Mouse (Mus musculus): ENCODE measurements at regions not wholly inside any gene's neighbourhood (a gene's known extent, or its start where the extent isn't known, plus 50 kb on each side); places are given as distances from the start of the nearest gene placed in this dataset.

DNA sequence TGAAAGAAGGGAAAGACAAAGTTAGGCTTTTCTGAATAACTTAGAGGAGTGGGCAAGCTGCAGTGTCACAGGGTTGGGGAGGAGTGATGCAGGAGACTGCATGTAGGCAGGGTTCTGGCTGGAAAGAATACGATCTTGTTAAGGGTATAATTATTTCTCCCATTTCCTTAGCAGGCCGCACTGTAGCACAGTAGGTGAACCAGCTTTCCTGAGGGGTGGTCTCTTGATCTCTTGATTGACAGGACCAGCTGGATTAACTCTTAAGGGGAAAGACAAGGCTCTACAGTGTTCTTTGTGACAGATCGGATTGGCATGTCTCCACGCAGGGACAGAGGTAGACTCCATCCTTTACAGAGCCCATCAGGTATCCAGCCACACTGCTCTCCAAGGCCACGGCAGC is 54.5 kb upstream of the Meis1 start:
- peaks cover 17% of the 10 kb centered on the region for H3K4me1 ChIP-seq (replicated peaks)
- no peaks in the 10 kb centered on the region for H3K27me3 ChIP-seq (ENCODE audit: insufficient read depth, poor library complexity, severe bottlenecking)
- H3K36me3 ChIP-seq, result no peaks in the 10 kb centered on the region
- 39% methylated on average over 5 of the region's 5 CpGs for WGBS
- H3K9me3 ChIP-seq, result no peaks in the 10 kb centered on the region; the same call in 1 of the 2 replicates
- H3K4me3 ChIP-seq, result no peak overlapping the region
- no peak for DNase-seq (ENCODE audit: low spot score)
- H3K27ac ChIP-seq, result peak overlapping the region; percentile 74

DNA sequence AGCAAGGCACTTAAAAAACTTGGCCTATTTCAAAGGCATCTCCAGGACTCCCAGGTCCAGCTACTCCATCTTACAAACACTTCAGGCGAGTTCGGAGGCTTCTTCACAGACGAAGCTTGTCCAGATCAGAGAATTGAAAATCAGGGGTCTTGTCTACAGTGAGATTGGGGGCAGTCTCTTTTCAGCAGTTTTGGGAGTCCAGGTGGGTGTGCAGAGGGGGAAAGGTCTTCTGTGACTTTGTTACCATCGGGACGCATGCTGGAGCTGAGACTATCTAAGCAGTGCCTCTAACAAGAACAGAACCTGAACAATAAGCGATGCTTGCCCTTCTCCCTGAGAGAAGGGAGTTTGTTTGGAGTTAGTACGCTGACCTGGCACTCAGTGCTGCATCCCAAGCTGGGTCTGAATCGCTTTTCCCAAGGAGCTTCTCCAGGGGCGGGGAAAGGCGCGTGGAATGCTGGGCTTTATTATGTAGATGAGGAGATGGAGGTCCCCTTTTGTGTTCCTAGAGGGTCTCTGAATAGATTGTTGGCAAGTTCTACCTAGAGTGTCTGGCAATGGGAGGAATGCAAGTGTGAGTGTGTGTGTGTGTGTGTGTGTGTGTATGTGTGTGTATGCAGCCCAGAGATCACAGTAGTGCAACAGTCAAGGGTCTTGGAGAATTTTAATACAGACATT is 55.2 kb upstream of the Meis1 start:
- Histone ChIP-seq H3K27me3 (ENCODE audit: insufficient read depth, poor library complexity, severe bottlenecking) (no peaks in the 10 kb centered on the region), H3K4me3 (peak overlapping the region; percentile 9; the same call in 1 of the 2 replicates), H3K36me3 (no peaks in the 10 kb centered on the region), H3K27ac (peak overlapping the region; percentile 85), H3K9me3 (no peaks in the 10 kb centered on the region; the same call in 1 of the 2 replicates), H3K4me1 (replicated peaks) (peaks cover 17% of the 10 kb centered on the region)
- 25% methylated on average over 11 of the region's 11 CpGs for WGBS
- DNase-seq (ENCODE audit: low spot score), result peak; percentile 69

DNA sequence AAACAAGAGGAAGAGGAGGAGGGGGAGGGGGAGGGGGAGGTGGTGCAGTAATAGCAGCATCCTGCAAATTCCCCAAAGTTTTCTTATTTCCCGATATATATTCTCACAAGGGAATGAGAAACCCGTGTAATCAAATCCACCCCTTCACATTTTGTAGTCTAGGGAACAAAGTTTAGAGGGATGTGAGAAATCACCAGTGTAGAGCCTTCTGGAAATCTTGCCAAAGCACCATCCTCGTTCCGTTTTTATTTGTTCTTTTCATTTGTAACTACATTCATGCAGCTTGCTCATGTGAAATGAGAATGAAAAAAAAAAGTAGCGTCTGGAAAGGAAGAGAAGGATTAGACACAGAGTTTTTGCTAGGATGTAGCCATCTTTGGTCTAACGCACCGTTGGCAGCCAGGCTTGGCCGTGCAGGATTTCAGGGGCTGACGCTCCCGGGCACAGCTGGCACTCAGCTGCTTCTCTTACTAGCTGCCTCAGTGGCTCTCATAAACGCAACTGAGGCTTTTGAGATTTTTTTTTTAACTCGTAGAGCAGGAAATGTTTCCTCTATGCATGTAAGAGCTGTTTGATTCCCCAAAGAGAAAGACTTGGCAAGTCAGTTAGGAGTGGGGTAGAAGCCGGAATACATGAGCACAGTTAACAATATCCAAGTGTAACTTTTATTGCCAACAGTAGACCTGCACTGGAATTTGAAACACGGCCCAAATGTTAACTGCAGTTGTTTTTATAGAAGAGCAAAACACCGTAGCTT is 72.5 kb upstream of the Meis1 start:
- Histone ChIP-seq H3K27me3 (ENCODE audit: insufficient read depth, poor library complexity, severe bottlenecking) (peaks cover 10% of the 10 kb centered on the region; the same call in 1 of the 2 replicates), H3K4me3 (no peak overlapping the region), H3K36me3 (no peaks in the 10 kb centered on the region), H3K9me3 (no peaks in the 10 kb centered on the region), H3K27ac (no peak overlapping the region), H3K4me1 (replicated peaks) (peaks cover 8% of the 10 kb centered on the region; the same call in 1 of the 2 replicates)
- DNase-seq (ENCODE audit: low spot score), result no peak
- 89% methylated on average over 15 of the region's 15 CpGs for WGBS

DNA sequence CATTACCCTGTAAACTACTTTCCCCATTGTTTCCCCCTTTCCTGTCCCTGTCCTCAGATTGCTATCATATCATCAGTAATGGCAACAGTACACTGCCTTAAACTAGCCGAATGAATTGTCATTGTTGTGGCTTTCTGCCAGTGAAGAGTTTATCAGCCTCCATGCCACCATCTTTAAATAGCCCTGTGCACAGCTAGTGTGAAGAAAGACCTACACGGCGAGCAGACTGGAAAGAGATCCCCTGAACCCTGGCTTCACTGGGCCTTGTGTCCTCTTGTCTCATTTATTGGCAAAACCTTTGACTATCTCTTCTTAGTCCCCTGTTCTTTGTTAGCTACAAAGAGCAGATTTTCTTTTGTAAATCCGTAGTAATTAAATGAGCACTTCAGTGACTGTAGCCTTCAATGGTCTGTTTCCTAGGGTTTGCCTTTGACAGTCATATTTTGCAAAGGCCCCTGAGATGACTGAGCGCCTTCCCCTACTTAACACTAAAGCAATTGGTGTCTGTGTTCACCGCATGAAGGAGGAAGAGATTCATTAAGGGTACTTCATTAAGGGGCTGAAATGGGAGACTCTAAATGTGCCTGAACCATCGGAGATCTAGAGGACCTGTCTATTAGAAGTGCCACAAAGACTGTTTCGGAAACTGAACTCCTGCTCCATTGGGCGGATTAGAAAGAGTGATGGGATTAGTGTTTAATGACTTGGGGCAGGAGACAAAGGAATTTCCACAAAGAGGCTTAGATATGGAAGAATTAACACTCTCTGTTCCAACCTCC is 74.4 kb upstream of the Meis1 start:
- H3K4me1 ChIP-seq (replicated peaks), result peaks cover 8% of the 10 kb centered on the region; the same call in 1 of the 2 replicates
- no peak overlapping the region for H3K4me3 ChIP-seq
- WGBS, result 65% methylated on average over 9 of the region's 9 CpGs
- no peaks in the 10 kb centered on the region for H3K9me3 ChIP-seq
- no peak for DNase-seq (ENCODE audit: low spot score)
- H3K36me3 ChIP-seq, result no peaks in the 10 kb centered on the region
- no peak overlapping the region for H3K27ac ChIP-seq
- peaks cover 15% of the 10 kb centered on the region; the same call in 1 of the 2 replicates for H3K27me3 ChIP-seq (ENCODE audit: insufficient read depth, poor library complexity, severe bottlenecking)

DNA sequence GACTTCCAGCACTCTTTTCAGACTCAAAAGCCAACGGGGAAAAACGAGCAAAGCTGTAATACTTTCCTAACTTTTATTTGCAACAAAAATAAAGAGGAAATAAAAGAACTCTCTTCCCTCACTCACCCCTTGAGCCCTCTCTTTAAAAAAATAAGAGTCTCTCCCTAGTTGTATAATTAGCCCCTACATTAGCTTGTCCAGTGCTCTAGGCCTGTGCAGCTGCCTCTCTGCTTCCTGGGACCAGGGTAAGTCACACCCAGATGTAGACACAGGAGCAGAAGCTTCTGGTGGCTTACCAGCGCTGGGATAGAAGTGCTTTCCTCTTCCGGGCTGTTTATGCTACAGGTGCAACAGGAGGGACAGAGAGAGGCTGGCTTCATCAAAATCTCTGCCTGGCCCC is 75.0 kb upstream of the Meis1 start:
- peaks cover 15% of the 10 kb centered on the region; the same call in 1 of the 2 replicates for H3K27me3 ChIP-seq (ENCODE audit: insufficient read depth, poor library complexity, severe bottlenecking)
- no peaks in the 10 kb centered on the region for H3K9me3 ChIP-seq
- DNase-seq (ENCODE audit: low spot score), result no peak
- WGBS, result 66% methylated on average over 4 of the region's 4 CpGs
- no peak overlapping the region for H3K4me3 ChIP-seq
- peaks cover 8% of the 10 kb centered on the region; the same call in 1 of the 2 replicates for H3K4me1 ChIP-seq (replicated peaks)
- H3K27ac ChIP-seq, result peak overlapping the region; percentile 50; the same call in 1 of the 2 replicates
- H3K36me3 ChIP-seq, result no peaks in the 10 kb centered on the region

DNA sequence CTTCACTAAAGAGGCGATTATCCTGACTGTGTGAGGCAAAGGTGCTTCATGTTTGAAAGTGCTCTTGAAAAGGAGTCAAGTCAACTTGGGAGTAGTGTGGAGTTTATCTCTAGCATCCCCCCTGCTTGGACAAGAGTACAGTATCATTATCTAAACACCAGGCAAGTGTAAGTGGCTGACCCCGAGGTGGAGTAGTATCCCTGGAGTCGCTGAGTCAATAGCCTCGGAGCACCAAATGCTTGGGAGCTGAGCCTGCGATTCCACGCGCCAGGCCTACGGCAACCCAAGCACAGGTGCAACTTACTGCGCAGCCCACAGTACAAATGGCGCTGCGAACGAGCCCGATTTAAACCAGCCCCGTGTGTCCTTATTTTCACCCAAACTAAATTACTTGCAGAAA is 75.4 kb upstream of the Meis1 start:
- WGBS, result 85% methylated on average over 14 of the region's 14 CpGs
- H3K27ac ChIP-seq, result peak overlapping the region; percentile 50; the same call in 1 of the 2 replicates
- no peak for DNase-seq (ENCODE audit: low spot score)
- H3K27me3 ChIP-seq (ENCODE audit: insufficient read depth, poor library complexity, severe bottlenecking), result peaks cover 15% of the 10 kb centered on the region; the same call in 1 of the 2 replicates
- peaks cover 8% of the 10 kb centered on the region; the same call in 1 of the 2 replicates for H3K4me1 ChIP-seq (replicated peaks)
- H3K9me3 ChIP-seq, result no peaks in the 10 kb centered on the region
- H3K36me3 ChIP-seq, result no peaks in the 10 kb centered on the region
- no peak overlapping the region for H3K4me3 ChIP-seq

DNA sequence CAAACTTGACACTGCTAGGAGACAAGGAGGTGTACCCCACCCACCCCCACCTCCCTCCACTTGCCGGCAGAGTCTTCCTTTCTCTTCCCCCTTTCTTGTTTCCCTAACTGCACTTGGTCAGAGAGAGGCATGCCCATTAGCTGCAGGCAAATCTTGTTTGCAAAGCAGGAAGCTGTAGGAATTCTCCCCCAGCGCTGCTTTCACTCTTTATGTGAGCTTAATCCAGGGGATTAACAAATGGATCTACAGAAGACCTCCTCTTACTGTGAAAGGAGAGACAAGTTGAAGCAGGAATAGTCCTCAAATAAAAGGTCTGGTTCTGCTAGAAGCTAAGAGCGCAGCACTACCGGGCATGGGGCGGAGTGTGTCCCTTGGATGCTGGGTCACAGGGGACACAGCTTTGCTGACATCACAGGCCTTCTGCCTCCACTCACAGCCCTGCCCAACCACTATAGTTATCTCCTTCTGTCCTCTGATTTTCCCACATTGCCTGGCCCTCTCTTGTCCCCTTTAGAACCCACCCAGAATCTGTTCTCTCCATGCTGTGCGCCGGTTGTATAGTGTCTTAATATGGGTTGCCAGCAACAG is 84.3 kb upstream of the Meis1 start:
- peak overlapping the region; percentile 53; the same call in 1 of the 2 replicates for H3K27ac ChIP-seq
- H3K36me3 ChIP-seq, result no peaks in the 10 kb centered on the region
- peaks cover 8% of the 10 kb centered on the region; the same call in 1 of the 2 replicates for H3K4me1 ChIP-seq (replicated peaks)
- WGBS, result 46% methylated on average over 7 of the region's 7 CpGs
- no peaks in the 10 kb centered on the region for H3K9me3 ChIP-seq
- H3K4me3 ChIP-seq, result no peak overlapping the region
- 0 out of 2 replicates have a peak, but pooled peaks cover 9% of the 10 kb centered on the region for H3K27me3 ChIP-seq (ENCODE audit: insufficient read depth, poor library complexity, severe bottlenecking)
- DNase-seq (ENCODE audit: low spot score), result no peak

DNA sequence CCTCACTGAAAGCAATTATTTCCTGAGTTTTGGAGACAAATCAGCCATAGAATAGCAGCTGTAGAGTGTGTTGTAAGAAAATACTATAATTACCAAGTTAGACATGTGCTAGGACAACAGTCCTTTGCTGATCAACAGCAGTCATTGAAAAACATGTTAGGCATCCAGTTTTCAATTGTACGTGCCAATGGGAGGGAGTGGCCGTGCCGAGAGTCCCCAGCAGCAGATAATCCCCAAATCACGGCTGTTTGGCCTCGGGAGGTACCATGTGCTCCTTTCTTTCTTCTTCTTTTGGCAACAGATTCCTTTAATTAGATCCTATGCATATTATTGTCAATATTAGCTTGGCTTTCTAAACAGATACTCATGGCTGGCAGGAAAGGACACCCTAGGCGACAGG is 88.4 kb upstream of the Meis1 start:
- Histone ChIP-seq H3K27ac (no peak overlapping the region), H3K9me3 (no peaks in the 10 kb centered on the region), H3K36me3 (no peaks in the 10 kb centered on the region), H3K27me3 (ENCODE audit: insufficient read depth, poor library complexity, severe bottlenecking) (0 out of 2 replicates have a peak, but pooled peaks cover 7% of the 10 kb centered on the region), H3K4me1 (replicated peaks) (peaks cover 17% of the 10 kb centered on the region; the same call in 1 of the 2 replicates), H3K4me3 (no peak overlapping the region)
- DNase-seq (ENCODE audit: low spot score), result no peak
- WGBS, result 77% methylated on average over 6 of the region's 6 CpGs

DNA sequence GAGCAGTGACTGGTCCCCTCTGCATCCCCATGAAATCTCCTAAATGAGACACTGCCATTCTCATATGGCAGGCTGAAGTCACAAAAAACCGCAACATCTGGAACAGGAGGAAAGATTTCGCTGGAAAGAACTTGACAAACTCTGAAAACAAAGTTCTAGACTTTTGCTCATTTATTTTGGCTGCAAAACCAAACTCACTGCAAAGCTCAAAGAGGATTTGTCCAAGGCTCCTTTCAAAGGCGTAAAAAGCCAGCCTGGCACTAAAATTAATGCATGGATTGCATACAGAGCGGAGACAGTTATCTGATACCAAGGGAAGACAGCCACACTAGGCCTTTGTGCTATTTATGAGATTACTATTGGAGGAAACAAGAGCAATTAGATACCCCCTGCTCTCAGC is 90.3 kb upstream of the Meis1 start:
- no peaks in the 10 kb centered on the region for H3K9me3 ChIP-seq
- WGBS, result 71% methylated on average over 4 of the region's 4 CpGs
- H3K36me3 ChIP-seq, result no peaks in the 10 kb centered on the region
- H3K4me1 ChIP-seq (replicated peaks), result peaks cover 9% of the 10 kb centered on the region; the same call in 1 of the 2 replicates
- DNase-seq (ENCODE audit: low spot score), result no peak
- H3K27ac ChIP-seq, result no peak overlapping the region
- H3K4me3 ChIP-seq, result no peak overlapping the region
- H3K27me3 ChIP-seq (ENCODE audit: insufficient read depth, poor library complexity, severe bottlenecking), result no peaks in the 10 kb centered on the region

DNA sequence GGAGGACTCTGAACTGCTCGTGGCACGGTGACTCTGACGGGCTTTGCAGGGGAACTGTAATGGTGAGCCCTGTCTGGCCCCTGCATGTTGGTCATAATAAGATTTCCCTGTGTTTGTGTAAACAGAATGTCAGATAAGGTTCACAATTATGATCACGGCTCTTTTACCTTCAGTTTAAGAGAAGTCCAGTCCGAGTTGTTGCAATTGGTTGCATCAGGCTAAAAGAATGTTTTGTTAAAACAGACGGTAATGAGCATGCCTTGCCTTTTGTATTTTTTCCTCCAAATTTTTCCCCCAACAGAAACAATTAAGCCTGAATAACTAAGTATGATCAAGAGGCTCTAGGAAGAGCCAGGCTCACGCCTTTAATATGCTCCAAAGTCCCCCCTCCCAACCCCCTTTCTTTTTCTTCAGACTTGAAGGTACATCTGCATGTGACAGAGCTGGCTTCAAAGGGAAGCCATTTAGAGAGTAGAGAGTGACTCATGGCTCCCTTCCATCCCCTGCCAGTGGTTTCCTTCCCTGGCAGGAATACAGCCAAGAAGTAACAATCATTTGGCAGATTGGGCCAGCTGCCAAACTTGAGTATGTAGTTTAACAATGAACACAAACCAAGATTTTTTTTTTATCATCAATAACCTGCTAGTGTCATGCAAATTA is 93.3 kb upstream of the Meis1 start:
- H3K9me3 ChIP-seq, result no peaks in the 10 kb centered on the region
- DNase-seq (ENCODE audit: low spot score), result no peak
- peaks cover 12% of the 10 kb centered on the region; the same call in 1 of the 2 replicates for H3K4me1 ChIP-seq (replicated peaks)
- H3K27me3 ChIP-seq (ENCODE audit: insufficient read depth, poor library complexity, severe bottlenecking), result no peaks in the 10 kb centered on the region
- H3K36me3 ChIP-seq, result no peaks in the 10 kb centered on the region
- no peak overlapping the region for H3K27ac ChIP-seq
- no peak overlapping the region for H3K4me3 ChIP-seq
- WGBS, result 65% methylated on average over 7 of the region's 7 CpGs

DNA sequence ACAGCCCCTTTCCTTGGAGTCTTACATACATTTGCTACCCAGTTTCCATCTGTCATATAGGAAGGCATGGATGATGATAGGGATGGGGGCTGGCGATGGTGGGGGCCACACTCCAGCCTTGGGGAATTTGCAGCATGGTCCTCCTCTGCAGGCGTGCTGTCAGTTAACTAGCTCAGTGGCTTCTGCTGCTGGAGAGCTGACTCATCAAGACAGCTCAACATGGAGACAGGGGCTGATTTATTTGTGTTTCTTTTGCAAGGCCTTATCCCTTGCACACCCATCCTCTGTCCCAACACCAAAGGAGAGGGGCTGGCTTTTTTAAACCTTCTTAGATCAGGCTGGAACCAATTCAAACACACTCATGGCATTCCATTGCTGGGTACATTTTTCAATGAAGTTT is 98.3 kb upstream of the Meis1 start:
- 0 out of 2 replicates have a peak, but pooled peaks cover 7% of the 10 kb centered on the region for H3K27me3 ChIP-seq (ENCODE audit: insufficient read depth, poor library complexity, severe bottlenecking)
- no peak overlapping the region for H3K4me3 ChIP-seq
- H3K27ac ChIP-seq, result no peak overlapping the region
- DNase-seq (ENCODE audit: low spot score), result no peak
- peaks cover 14% of the 10 kb centered on the region for H3K4me1 ChIP-seq (replicated peaks)
- no peaks in the 10 kb centered on the region for H3K9me3 ChIP-seq
- H3K36me3 ChIP-seq, result no peaks in the 10 kb centered on the region
- 65% methylated on average over 2 of the region's 2 CpGs for WGBS

DNA sequence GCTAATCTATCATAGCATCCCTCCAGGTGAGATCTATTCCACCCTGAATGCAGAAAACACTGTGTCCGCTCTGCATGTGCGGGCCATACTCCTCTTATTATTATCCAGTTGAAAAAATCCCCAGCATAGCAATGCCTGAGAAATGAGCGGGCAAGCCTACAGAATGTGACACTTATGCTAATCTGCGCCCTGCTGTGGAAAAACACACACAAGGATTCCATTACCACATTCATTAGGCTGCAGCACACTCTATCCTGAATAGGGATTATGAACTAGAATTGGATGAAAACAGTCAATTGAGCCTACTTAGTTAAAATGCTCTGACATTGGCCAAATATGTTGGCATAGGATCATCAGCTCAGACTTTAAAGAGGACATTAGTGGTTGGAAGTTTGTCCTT is 99.5 kb upstream of the Meis1 start:
- Histone ChIP-seq H3K9me3 (no peaks in the 10 kb centered on the region), H3K27ac (no peak overlapping the region), H3K27me3 (ENCODE audit: insufficient read depth, poor library complexity, severe bottlenecking) (0 out of 2 replicates have a peak, but pooled peaks cover 7% of the 10 kb centered on the region), H3K36me3 (no peaks in the 10 kb centered on the region), H3K4me1 (replicated peaks) (peaks cover 14% of the 10 kb centered on the region), H3K4me3 (no peak overlapping the region)
- no peak for DNase-seq (ENCODE audit: low spot score)
- WGBS, result 68% methylated on average over 4 of the region's 4 CpGs

Measured in hindbrain, embryonic 10.5 days (tissue).